Mouse (Mus musculus) spleen, adult 2 months (tissue): ENCODE data around the gene Foxk1.

Experiments
- CTCF ChIP-seq: fragments of 200-500 bp; IDR thresholded peaks from 2 replicates; pipeline ENCODE4 v1.5.1; 2011; ENCODE audit warnings: mild to moderate bottlenecking, inconsistent platforms; ENCODE audit not compliant: insufficient read depth, insufficient read length, insufficient replicate concordance; ENCODE audit errors: extremely low read depth
- POLR2A ChIP-seq: fragments of 200-500 bp; IDR thresholded peaks from 2 replicates; pipeline ENCODE4 v1.6.1; 2011; ENCODE audit warnings: low read depth, low read length, inconsistent platforms

DNA sequence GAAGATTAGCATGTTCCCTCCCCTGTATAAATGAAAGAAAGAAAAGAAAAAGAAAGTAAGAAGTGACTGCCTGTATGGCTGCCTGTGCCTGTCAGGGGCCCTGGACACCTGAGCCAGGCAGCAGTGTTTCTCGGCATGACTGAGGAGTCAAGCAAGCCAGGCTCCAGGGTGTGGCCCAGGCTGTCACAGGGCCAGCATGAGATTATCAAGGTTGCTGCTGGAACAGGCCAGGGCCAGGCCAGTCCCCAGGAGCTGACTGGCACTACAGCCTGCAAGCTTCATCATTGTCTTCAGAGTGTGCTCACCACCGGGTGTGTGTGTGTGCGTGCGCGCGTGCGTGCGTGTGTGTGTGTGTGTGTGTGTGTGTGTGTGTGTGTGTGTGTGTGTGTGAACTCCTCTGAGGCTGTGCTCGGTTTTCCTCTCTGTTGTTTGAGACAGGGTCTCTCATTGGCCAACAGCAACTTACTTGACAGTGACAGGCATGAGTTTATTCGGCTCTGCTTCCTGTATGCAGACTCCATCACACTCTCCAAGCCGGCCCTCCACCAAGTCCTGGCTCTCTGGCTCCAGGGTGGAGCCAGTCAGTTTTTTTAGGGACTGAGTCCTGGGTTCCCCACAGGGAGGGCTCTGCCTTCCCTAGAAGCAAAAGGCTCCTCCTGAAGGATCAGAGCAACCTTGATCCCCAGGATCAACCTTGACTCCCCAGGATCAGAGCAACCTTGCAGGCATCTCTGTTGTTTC, 43.7 kb downstream of the Foxk1 start:
- TF ChIP-seq CTCF: no peak
- TF ChIP-seq POLR2A: no peak
